Mouse (Mus musculus) kidney, adult 2 months (tissue): ENCODE data around the gene Gm21985. TPM values are rescaled to one million over a fixed set of nuclear protein-coding genes. Genes with fewer than 3 reads are reported as not detected.

Experiments
- DNase-seq: peaks from one replicate; pipeline ENCODE4 v3.0.0; 2021
- H3K27ac ChIP-seq: fragments of 200-500 bp; 2 replicates; pipeline ENCODE4 v1.5.1; 2012; ENCODE audit warnings: low read depth, low read length, control low read depth, inconsistent platforms; ENCODE audit not compliant: insufficient read depth
- H3K27me3 ChIP-seq: fragments of 200-500 bp; replicated peaks from 2 replicates; pipeline ENCODE4 v1.6.1; 2012; ENCODE audit warnings: mild to moderate bottlenecking, moderate library complexity, low read length, inconsistent platforms; ENCODE audit not compliant: control insufficient read depth, insufficient read depth
- H3K36me3 ChIP-seq: fragments of 200-500 bp; 2 replicates; pipeline ENCODE4 v1.6.1; 2012; ENCODE audit warnings: mild to moderate bottlenecking, moderate library complexity, low read length, inconsistent platforms; ENCODE audit not compliant: control insufficient read depth, insufficient read depth
- H3K4me1 ChIP-seq: fragments of 200-500 bp; 2 replicates; pipeline ENCODE4 v1.6.1; 2011; ENCODE audit warnings: low read length; ENCODE audit not compliant: control insufficient read depth, insufficient read depth
- H3K4me3 ChIP-seq: fragments of 200-500 bp; 2 replicates; pipeline ENCODE4 v1.5.1; 2011; ENCODE audit warnings: mild to moderate bottlenecking, low read depth, low read length, control low read depth; ENCODE audit not compliant: insufficient read depth
- CTCF ChIP-seq: fragments of 200-500 bp; conservative IDR thresholded peaks from 2 replicates; pipeline ENCODE4 v1.5.1; 2011; ENCODE audit warnings: low read depth, mild to moderate bottlenecking, control low read depth, low read length, moderate library complexity, mixed read lengths; ENCODE audit not compliant: insufficient read depth, insufficient read length
- POLR2A ChIP-seq: fragments of 200-500 bp; IDR thresholded peaks from one replicate; pipeline ENCODE4 v1.6.1; 2011; ENCODE audit warnings: low read depth, low read length, control low read depth
- WGBS: fragments of 180-500 bp; shearing (Covaris S2); methylation state at CpG from one replicate; pipeline ENCODE4 v1.1.7; 2018; 5-methylcytosine and 5-hydroxymethylcytosine counted together
- polyA plus RNA-seq: library from polyadenylated mRNA; depleted of rRNA; stranded (reverse); fragments of >200 nt; gene quantifications from 2 replicates; pipeline ENCODE4 v1.2.3, GENCODE M21; 2012

The Gm21985 gene
- polyA plus RNA-seq, 1 experiment: not detected

- Histone ChIP-seq H3K4me1 (no peaks in the 10 kb centered on the region), H3K4me3 (no peak overlapping the region), H3K27me3 (no peaks in the 10 kb centered on the region), H3K36me3 (peaks cover 5% of the 10 kb centered on the region), H3K27ac (no peak overlapping the region)
- no peak for TF ChIP-seq CTCF
- no peak for TF ChIP-seq POLR2A
- 49% methylated on average over 4 of the region's 4 CpGs for WGBS
- no peak for DNase-seq
Measured at GRCm38 (mm10) chr2:112332051-112332898, 66.2 kb downstream of the Gm21985 start.

DNA sequence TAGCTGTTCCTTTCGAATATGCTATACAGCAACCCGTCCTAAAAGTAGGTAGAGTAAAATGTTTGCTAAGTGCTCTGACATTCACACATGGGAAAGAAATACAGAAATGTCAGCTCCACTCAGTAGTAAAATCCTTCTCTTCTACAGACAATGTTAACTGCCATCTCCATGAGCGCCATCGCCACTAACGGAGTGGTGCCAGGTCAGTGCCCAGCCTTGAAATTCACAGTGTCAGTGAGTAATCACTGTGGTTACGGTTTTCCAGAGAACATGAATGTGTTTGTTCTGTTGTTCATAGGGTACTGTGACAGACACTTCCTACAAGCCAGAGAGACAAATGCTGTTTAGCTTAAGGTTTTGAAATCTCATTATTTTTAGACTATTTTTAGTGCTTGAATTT is 71.1 kb downstream of the Gm21985 start:
- 96% methylated on average over 6 of the region's 6 CpGs for WGBS
- TF ChIP-seq CTCF: no peak
- TF ChIP-seq POLR2A: no peak
- H3K4me3 ChIP-seq: no peak overlapping the region

DNA sequence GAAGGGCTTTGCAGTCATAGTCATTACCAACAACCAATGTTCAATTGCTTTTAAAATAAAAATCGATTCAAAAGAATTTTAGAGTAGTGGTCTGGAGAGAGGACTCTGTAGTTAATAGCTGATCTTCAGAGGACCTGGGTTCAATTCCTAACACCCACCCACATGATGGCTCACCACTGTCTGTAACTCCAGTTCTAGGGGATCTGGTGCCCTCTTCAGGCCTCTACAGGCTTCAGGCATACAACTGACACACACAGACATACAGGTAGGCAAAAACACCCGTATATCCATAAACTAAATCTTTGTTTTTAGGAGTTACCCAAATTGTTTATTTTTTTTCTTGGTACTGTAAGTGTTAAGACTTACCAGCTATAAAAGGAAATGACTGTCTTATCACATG is 73.6 kb downstream of the Gm21985 start:
- Histone ChIP-seq H3K36me3 (peaks cover 14% of the 10 kb centered on the region), H3K4me3 (no peak overlapping the region), H3K27me3 (no peaks in the 10 kb centered on the region), H3K27ac (no peak overlapping the region), H3K4me1 (no peaks in the 10 kb centered on the region)
- DNase-seq: peak; percentile 20
- 92% methylated on average over 2 of the region's 2 CpGs for WGBS
- TF ChIP-seq POLR2A (no peak), CTCF (peak; percentile 46)

More for the DNA sequence above, 71.1 kb downstream of the Gm21985 start:
- Histone ChIP-seq H3K4me1 (no peaks in the 10 kb centered on the region), H3K27ac (no peak overlapping the region), H3K36me3 (peaks cover 13% of the 10 kb centered on the region), H3K27me3 (no peaks in the 10 kb centered on the region)
- DNase-seq: no peak

GRCm38 (mm10) chr2:112341117-112341516 is 75.0 kb downstream of the Gm21985 start:
- Histone ChIP-seq H3K4me3 (no peak overlapping the region), H3K36me3 (peaks cover 14% of the 10 kb centered on the region), H3K27ac (no peak overlapping the region), H3K4me1 (no peaks in the 10 kb centered on the region), H3K27me3 (no peaks in the 10 kb centered on the region)
- DNase-seq: no peak
- no peak for TF ChIP-seq POLR2A
- TF ChIP-seq CTCF: no peak
- WGBS: 50% methylated on average over 3 of the region's 3 CpGs

- WGBS: 85% methylated on average over 3 of the region's 3 CpGs
- Histone ChIP-seq H3K27me3 (no peaks in the 10 kb centered on the region), H3K4me1 (no peaks in the 10 kb centered on the region), H3K4me3 (no peak overlapping the region), H3K27ac (no peak overlapping the region), H3K36me3 (peaks cover 17% of the 10 kb centered on the region)
- DNase-seq: no peak
- TF ChIP-seq POLR2A: no peak
- TF ChIP-seq CTCF: no peak
Measured at GRCm38 (mm10) chr2:112348246-112348645, 82.1 kb downstream of the Gm21985 start.

GRCm38 (mm10) chr2:112353685-112354455 is 87.8 kb downstream of the Gm21985 start:
- 50% methylated on average over 7 of the region's 7 CpGs for WGBS
- DNase-seq: no peak
- H3K4me1 ChIP-seq: no peaks in the 10 kb centered on the region
- H3K4me3 ChIP-seq: no peak overlapping the region
- H3K27me3 ChIP-seq: no peaks in the 10 kb centered on the region
- H3K27ac ChIP-seq: no peak overlapping the region
- H3K36me3 ChIP-seq: peaks cover 17% of the 10 kb centered on the region
- TF ChIP-seq CTCF: no peak
- no peak for TF ChIP-seq POLR2A

DNA sequence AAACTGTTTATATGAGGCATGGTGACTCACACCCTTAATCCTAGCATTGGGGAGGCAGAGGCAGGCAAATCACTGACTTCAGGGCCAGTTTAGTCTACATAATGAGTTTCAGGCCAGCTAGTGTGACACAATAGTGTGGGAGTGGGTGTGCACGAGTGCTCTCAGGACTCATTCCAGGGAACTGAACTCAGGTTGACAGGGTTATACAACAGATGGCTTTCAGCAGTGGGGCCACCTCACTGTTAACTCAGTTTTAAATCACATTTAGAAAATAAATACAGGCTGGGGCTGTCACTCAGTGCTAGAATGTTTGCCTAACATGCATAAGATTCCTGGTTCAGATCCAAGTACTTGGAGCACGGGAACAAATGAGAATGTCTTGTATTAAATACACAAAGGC is 93.5 kb downstream of the Gm21985 start:
- Histone ChIP-seq H3K27me3 (no peaks in the 10 kb centered on the region), H3K27ac (no peak overlapping the region), H3K4me3 (no peak overlapping the region), H3K36me3 (peaks cover 19% of the 10 kb centered on the region), H3K4me1 (no peaks in the 10 kb centered on the region)
- TF ChIP-seq POLR2A: no peak
- no peak for TF ChIP-seq CTCF
- 53% methylated on average over 2 of the region's 2 CpGs for WGBS
- DNase-seq: no peak
